Mouse (Mus musculus): ENCODE data around the gene Tpgs1.
"Not testable (repeated sequence)": the region's sequence is repeated elsewhere in the genome, so short reads cannot be mapped to it uniquely, and the experiment has no call there.

DNA sequence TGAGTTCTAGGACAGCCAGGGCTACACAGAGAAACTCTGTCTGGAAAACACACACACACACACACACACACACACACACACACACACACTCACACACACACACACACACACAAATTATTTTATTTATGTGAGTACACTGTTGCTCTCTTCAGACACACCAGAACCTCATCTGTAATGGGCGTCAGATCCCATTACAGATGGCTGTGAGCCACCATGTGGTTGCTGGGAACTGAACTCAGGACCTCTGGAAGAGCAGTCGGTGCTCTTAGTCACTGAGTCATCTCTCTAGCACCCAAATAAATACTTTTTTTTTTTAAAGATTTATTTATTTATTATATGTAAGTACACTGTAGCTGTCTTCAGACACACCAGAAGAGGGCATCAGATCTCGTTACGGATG lies 33.8 kb downstream of the Tpgs1 start:
- TF ChIP-seq CTCF (IDR thresholded peaks at IDR 0.05; ENCODE audit: borderline replicate concordance, insufficient read depth, low read length); POLR2A (IDR thresholded peaks at IDR 0.05; ENCODE audit: low read depth, low read length): not testable (repeated sequence)

Measured in embryonic fibroblast, embryonic 13.5 days (primary cell).